Mouse (Mus musculus) embryonic fibroblast, embryonic 13.5 days (primary cell): ENCODE data around the gene Fbxo45. TPM values are rescaled to one million over a fixed set of nuclear protein-coding genes. Genes with fewer than 3 reads are reported as not detected.
"Not testable (repeated sequence)": the region's sequence is repeated elsewhere in the genome, so short reads cannot be mapped to it uniquely, and the experiment has no call there.

ENCODE experiments used
- H3K27ac ChIP-seq: 2 replicates; pipeline ENCODE4 v1.5.1; 2012; ENCODE audit warnings: low read length, control low read depth, inconsistent platforms; ENCODE audit not compliant: insufficient read depth
- H3K4me1 ChIP-seq: 2 replicates; pipeline ENCODE4 v1.6.1; 2011; ENCODE audit warnings: low read length; ENCODE audit not compliant: control insufficient read depth, insufficient read depth
- H3K4me3 ChIP-seq: 2 replicates; pipeline ENCODE4 v1.5.1; 2011; ENCODE audit warnings: mild to moderate bottlenecking, control low read depth, low read length; ENCODE audit not compliant: insufficient read depth
- CTCF ChIP-seq: IDR thresholded peaks from 2 replicates; pipeline ENCODE4 v1.5.1; 2011; ENCODE audit warnings: mild to moderate bottlenecking, control low read depth, low read length, moderate library complexity, borderline replicate concordance; ENCODE audit not compliant: insufficient read depth
- POLR2A ChIP-seq: IDR thresholded peaks from 2 replicates; pipeline ENCODE4 v1.6.1; 2011; ENCODE audit warnings: low read depth, mild to moderate bottlenecking, control low read depth, low read length, moderate library complexity
- polyA plus RNA-seq: library from polyadenylated mRNA; stranded (reverse); fragments of >200 nt; gene quantifications from 2 replicates; pipeline ENCODE4 v1.2.4, GENCODE M21; 2011; ENCODE audit warnings: low read depth; ENCODE audit not compliant: missing spikeins, insufficient read length

Fbxo45 gene
- polyA plus RNA-seq, 1 experiment, result 16.1 TPM

GRCm38 (mm10) chr16:32271291-32271690, 24.3 kb upstream of the Fbxo45 start, which contains the start of gene Smco1:
Gene Smco1, plus strand, starts transcription at chr16:32271468.
- H3K4me3 ChIP-seq, result no peak within 1 kb of the TSS

GRCm38 (mm10) chr16:32264225-32264624, 17.3 kb upstream of the Fbxo45 start:
- not testable (repeated sequence) for H3K27ac ChIP-seq

More at GRCm38 (mm10) chr16:32271291-32271690, 24.3 kb upstream of the Fbxo45 start, which contains the start of gene Smco1:
- TF ChIP-seq CTCF, result no peak
- no peak for TF ChIP-seq POLR2A
- Histone ChIP-seq H3K4me1 (no peaks in the 10 kb centered on the region), H3K27ac (no peak within 1 kb of the TSS)

GRCm38 (mm10) chr16:32246351-32246791, 587 bp downstream of the Fbxo45 start:
- TF ChIP-seq POLR2A, result no peak
- TF ChIP-seq CTCF, result no peak
- H3K27ac ChIP-seq, result peak overlapping the region; percentile 2; the same call in 1 of the 2 replicates

More at GRCm38 (mm10) chr16:32264225-32264624, 17.3 kb upstream of the Fbxo45 start:
- H3K4me3 ChIP-seq, H3K4me1 ChIP-seq: not testable (repeated sequence)

GRCm38 (mm10) chr16:32243901-32244300, 3.1 kb downstream of the Fbxo45 start:
- H3K4me1 ChIP-seq, result peaks cover 3% of the 10 kb centered on the region
- no peak overlapping the region for H3K4me3 ChIP-seq
- H3K27ac ChIP-seq, result no peak overlapping the region
- TF ChIP-seq POLR2A, result no peak
- TF ChIP-seq CTCF, result no peak

More at GRCm38 (mm10) chr16:32246351-32246791, 587 bp downstream of the Fbxo45 start:
- Histone ChIP-seq H3K4me3 (peak overlapping the region; percentile 66), H3K4me1 (peaks cover 3% of the 10 kb centered on the region; the same call in 1 of the 2 replicates)

- TF ChIP-seq POLR2A (no peak), CTCF (no peak)
- no peak overlapping the region for H3K4me3 ChIP-seq
- H3K27ac ChIP-seq, result no peak overlapping the region
- no peaks in the 10 kb centered on the region; the same call in 1 of the 2 replicates for H3K4me1 ChIP-seq
Measured at GRCm38 (mm10) chr16:32239428-32240312, 7.3 kb downstream of the Fbxo45 start.

GRCm38 (mm10) chr16:32237930-32238680, 8.9 kb downstream of the Fbxo45 start:
- Histone ChIP-seq H3K4me1 (no peaks in the 10 kb centered on the region; the same call in 1 of the 2 replicates), H3K4me3 (no peak overlapping the region), H3K27ac (no peak overlapping the region)
- TF ChIP-seq CTCF, result no peak
- TF ChIP-seq POLR2A, result no peak

GRCm38 (mm10) chr16:32232050-32232449, 14.9 kb downstream of the Fbxo45 start:
- not testable (repeated sequence) for H3K27ac ChIP-seq, H3K4me1 ChIP-seq, H3K4me3 ChIP-seq

- no peak overlapping the region for H3K27ac ChIP-seq
- TF ChIP-seq CTCF, result no peak
- TF ChIP-seq POLR2A, result no peak
- no peaks in the 10 kb centered on the region for H3K4me1 ChIP-seq
- H3K4me3 ChIP-seq, result no peak overlapping the region
Measured at GRCm38 (mm10) chr16:32222399-32222798, 24.6 kb downstream of the Fbxo45 start.

- H3K27ac ChIP-seq, result no peak overlapping the region
- H3K4me3 ChIP-seq, result no peak overlapping the region
- no peaks in the 10 kb centered on the region for H3K4me1 ChIP-seq
- TF ChIP-seq POLR2A (no peak), CTCF (no peak)
Measured at GRCm38 (mm10) chr16:32221803-32222202, 25.2 kb downstream of the Fbxo45 start.
